Mouse (Mus musculus) NIH3T3 (cell line): Measurements from ENCODE around the gene Cyren.

ENCODE experiments used
- DNase-seq: peaks from one replicate; pipeline ENCODE4 v3.0.0-alpha.2; 2012; ENCODE audit warnings: low read depth

Gene Cyren

GRCm38 (mm10) chr6:34877509-34878321, at the start of gene Cyren:
Gene Cyren, minus strand, starts transcription at chr6:34878060.
- peak; percentile 98 for DNase-seq

DNA sequence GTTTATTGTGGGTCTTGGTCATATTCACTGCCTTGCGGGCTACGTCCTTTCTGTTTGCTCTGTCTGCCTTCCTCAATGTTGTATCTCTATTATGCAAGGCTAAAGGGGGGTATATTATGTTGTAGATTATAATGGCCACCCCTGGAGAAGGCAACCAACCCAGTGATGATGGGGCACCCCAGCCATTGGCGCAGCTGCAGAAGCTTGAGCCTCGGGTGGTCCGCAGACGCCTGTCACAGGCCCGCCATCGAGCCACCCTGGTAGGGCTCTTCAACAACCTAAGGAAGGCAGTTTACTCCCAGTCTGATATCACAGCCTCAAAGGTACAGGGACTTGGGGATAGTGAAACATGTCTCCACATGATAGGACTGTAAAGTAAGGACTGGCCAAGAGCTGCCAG, 49.7 kb upstream of the Cyren start:
- DNase-seq, result no peak

DNA sequence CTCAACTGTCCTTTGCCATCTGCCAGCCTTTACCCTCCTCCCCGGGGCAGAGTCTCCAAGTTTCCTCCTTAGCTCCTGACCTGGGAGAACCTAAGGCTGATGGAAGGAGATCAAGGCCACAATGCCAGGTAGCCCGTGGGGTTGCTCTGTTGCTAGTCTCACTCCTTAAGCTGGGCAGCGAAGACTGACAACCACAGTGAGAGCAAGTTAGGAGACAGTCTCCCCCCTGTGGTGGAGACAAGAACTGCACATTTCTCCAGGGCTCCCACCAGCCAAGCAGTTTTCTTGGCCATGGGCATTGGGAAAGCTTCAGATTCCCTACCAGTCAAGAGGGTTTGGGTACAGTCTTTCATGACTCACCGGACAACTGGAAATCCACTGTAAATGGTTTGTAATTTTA, 49.3 kb upstream of the Cyren start:
- DNase-seq, result peak; percentile 93

DNA sequence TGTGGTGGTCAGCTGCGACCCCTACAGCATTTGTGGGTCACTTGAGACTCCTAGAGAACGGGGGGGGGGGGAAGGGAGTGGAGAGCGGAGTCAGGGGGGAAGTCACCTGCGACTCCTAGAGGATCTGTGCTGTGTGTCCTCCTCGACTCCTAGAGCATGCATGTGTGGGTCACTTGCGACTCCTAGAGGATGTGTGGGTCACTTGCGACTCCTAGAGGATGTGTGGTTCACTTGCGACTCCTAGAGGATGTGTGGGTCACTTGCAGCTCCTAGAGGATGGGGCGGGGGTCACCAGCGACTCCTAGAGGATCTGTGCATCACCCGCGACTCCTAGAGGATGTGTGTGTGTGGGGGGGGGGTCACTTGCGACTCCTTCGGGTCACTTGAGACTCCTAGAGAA, 44.1 kb upstream of the Cyren start:
- DNase-seq, result peak; percentile 57

DNA sequence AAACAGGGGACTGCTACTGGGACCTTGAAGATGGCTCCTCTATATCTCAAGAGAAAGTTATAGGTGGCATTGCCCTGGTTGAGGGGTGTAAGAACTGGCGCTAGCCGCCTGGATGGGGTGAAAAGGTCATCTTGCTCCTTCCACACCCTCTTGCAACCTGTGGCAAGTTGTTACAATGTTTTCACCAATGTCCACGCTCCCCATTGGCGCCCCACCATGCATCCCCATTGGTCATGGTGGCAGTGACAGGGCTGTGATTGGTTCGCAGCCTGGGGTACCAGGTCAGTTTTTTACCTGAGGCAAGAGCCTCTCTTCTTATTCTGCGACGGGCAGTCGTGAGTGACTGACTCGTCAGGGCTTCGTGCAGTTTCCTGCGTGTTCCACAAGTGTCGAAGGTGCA, 42.8 kb upstream of the Cyren start:
- no peak for DNase-seq

GRCm38 (mm10) chr6:34919956-34920355, 42.1 kb upstream of the Cyren start, which contains the start of gene Stra8:
Gene Stra8, plus strand, starts transcription at chr6:34920163.
- DNase-seq, result no peak

GRCm38 (mm10) chr6:34919146-34919545, 41.3 kb upstream of the Cyren start:
- no peak for DNase-seq

DNA sequence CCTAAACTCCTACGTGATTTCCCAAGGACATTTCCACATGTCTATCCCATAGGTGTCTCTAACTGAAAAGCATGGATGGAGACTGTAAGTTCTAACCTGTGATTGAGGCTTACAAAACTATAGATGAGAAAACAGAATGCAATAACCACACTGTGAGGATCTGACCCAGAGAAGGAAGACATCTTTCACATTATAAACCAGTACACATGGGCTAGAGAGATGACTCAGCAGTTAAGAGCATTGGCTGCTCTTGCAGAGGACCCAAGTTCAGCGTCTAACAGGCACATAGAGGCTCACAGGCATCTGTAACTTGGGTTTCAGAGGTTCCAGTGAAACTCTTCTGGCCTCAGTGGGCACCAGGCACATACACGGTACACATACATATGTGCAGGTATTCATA, 36.6 kb upstream of the Cyren start:
- no peak for DNase-seq

GRCm38 (mm10) chr6:34913341-34914040, 35.6 kb upstream of the Cyren start:
- no peak for DNase-seq

DNA sequence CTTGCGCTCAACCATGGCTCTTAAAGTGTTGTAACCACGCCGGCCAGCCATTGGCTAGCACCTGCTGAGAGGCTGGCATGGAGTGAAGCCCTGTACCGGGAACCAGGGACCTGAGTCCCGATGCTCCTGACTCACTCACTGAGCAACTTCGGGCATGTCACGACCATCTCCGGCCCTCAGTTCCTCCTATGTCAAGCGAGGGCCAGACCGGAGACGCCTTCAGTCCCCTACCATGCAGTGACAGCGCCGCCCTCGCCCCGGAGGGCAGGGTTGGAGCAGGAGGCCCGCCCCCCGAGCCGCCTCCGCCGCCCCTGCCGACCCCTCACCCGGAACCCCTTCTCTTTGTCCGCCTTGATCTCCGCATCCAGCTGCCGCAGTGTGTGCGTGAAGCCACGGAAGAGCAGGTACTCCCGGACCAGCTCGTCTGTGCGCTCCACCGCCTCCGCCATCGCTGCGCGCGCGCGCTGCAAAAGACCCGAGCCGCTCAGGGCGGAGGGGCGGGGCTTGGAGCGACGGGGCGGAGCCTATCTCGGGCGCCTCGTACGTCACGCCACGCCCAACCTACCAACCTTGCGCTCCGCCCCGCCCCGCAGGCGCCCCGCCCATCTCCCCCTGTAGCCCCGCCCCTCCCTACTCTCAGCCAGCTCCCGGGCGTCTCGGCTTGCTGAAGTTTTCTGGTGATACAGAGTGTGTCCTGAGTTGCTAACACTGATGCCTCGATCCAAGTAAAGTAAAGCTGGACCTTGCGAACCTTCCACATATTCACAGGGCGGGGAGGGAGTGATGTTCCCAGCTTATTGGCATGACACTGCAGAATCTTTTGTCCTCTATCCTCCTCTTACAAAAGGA, 32.7 kb upstream of the Cyren start, which contains the start of gene Wdr91:
Gene Wdr91 (minus strand): TSS at position 506 of the 849 bp plus-strand sequence.
- peak; percentile 98 for DNase-seq

DNA sequence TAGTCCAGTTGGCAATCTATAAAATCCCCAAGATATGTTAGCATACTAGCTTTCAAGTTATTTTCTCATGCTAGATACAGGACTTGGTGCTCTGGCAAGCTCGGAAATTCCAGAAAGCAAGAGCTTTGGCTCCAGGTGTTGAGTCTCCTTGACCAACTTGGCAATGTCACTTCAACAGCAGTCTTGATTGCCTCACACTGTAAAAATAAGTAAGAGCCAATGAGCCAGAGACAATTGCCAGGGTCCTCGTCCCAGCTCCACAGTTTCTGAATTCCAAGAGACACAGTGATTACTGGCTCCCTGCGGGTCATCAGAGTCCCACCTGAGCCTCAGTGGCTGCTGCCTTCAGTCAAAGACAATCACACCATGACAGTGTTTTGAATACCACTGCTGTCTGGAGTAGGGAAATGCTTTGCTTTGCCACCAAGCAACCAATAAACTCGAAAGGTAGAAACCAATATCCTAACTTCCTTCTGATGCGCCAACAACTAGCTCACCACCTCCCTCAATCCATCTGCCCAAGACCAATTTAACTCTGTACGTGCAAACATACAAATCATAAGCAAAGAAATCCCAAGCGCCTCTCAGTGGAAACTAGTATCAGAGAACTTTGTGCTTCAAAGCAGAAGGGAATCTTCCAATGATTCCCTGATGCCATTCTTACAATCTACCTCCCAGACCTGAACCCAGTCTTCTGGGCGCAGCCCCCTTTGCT, 31.9 kb upstream of the Cyren start:
- DNase-seq, result no peak

DNA sequence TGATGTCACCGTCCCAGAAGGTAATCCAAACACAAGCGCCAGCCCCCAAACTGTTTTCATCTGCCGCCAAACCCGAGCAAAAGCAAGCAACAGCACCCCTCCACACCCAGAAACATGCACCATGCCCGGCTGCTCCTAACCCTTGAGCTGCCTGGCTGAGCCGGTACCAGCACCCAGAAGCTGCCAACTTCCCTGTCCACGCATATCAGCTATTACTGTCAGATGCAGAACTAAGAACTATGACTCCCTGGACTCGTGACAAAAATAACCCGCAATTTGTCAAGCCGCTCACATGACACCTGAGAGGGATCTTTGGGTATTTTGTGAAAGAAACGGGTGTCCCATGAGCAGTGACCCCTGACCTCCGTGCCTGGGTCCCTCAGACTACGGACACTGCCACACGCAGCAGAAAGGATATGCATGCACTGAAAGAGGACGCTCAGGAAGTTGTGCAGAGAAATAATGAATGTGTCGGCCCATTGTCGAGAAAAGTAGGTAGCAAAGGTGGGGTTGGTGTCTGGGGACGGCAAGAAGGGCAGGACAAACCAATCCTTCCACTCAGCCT, 29.9 kb upstream of the Cyren start:
- DNase-seq, result no peak

DNA sequence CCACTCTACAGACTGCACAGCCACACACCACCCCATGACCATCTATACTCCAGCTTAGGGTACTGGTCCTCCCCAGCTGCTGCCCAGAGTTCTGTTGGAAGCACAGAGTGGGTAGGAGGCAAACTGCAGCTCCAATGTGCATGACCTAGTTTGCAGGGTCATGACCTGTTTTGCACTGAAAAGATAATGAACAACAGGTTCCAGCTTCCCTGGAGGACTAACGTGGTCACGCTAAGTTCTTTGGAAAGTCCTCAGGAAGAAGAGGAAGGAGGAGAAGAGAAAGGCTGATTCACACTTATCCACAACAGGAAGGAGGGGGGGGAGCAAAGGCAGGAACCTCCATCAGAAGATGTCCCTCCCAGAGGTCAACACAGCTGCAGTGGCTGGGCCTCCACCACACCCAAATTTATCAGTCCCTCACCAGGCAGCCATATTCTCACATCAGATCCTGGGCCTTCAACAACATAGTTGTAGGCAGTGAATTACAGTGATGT, 29.3 kb upstream of the Cyren start:
- DNase-seq, result no peak

- DNase-seq, result no peak
Measured at GRCm38 (mm10) chr6:34906661-34907060, 28.8 kb upstream of the Cyren start.

DNA sequence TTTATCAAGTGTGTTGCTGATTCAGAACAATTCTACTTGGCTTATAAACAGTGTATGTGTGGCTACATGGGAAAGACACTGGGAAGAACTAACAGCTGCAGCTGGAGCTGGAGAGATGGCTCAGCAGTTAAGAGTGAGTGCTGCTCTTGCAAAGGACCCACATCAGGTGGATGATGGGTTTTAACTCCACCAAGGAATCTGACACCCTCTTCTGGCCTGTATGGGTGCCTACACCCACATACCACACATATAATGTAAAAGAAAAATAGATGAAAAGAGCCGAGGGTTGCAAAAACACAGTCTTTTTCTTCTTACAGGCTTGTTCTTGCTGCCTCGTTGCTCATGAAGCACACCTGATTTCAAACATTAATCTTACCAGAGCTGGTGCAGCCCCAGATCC, 28.3 kb upstream of the Cyren start:
- peak; percentile 11 for DNase-seq

GRCm38 (mm10) chr6:34904361-34904760, 26.5 kb upstream of the Cyren start:
- no peak for DNase-seq

GRCm38 (mm10) chr6:34903851-34904250, 26.0 kb upstream of the Cyren start:
- DNase-seq, result no peak

GRCm38 (mm10) chr6:34903441-34903840, 25.6 kb upstream of the Cyren start:
- no peak for DNase-seq

GRCm38 (mm10) chr6:34902578-34902977, 24.7 kb upstream of the Cyren start:
- DNase-seq, result no peak

GRCm38 (mm10) chr6:34901911-34902444, 24.1 kb upstream of the Cyren start:
- DNase-seq, result no peak

DNA sequence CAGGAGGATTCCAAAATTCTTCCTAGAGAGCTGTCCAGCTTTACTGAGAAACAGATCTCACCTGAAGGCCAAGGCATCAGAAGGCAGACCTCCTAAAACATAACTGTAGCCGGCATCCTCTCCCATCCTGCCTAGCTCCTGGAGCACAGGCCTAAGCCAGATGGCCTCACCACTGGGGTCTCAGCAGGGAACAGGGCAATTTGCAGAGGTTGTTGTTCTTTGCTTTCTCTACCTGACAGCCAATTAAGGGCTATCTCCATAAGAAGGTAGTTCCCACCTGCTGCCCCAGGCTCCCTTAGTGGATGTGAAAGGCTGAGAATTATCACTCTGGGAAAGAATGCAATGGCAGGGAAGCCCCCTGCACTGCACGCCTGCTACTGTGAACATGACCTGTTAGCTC, 23.1 kb upstream of the Cyren start:
- DNase-seq, result no peak
